Mouse (Mus musculus) liver, postnatal 0 days (tissue): ENCODE measurements at regions not wholly inside any gene's neighbourhood (a gene's known extent, or its start where the extent isn't known, plus 50 kb on each side); places are given as distances from the start of the nearest gene placed in this dataset.

Experiments
- CTCF ChIP-seq: sonication (generic); IDR thresholded peaks from 2 replicates; pipeline ENCODE4 v1.5.1; 2016; ENCODE audit warnings: antibody characterized with exemption, low read depth
- EP300 ChIP-seq: IDR thresholded peaks from 2 replicates; pipeline ENCODE4 v1.6.1; 2016; ENCODE audit warnings: antibody characterized with exemption, low read depth, mild to moderate bottlenecking

GRCm38 (mm10) chr9:115705761-115706160 lies 203.5 kb upstream of the Gadl1 start:
- TF ChIP-seq CTCF = no peak
- TF ChIP-seq EP300 = no peak
